Mouse (Mus musculus) intestine, embryonic 15.5 days (tissue): ENCODE data around the gene Dnal1. TPM values are rescaled to one million over a fixed set of nuclear protein-coding genes. Genes with fewer than 3 reads are reported as not detected.
"Not testable (repeated sequence)": the region's sequence is repeated elsewhere in the genome, so short reads cannot be mapped to it uniquely, and the experiment has no call there.

Experiments
- ATAC-seq: fragments of 200-750 bp; cut with Nextera tagmentation; 2 replicates; pipeline ENCODE4 v1.8.0; 2017; ENCODE audit warnings: moderate TSS enrichment, moderate library complexity
- H3K27ac ChIP-seq: fragments of 300-500 bp; sonication (generic); 2 replicates; pipeline ENCODE4 v1.5.1; 2015; ENCODE audit warnings: mild to moderate bottlenecking, inconsistent platforms
- H3K27me3 ChIP-seq: fragments of 300-500 bp; sonication (generic); replicated peaks from 2 replicates; pipeline ENCODE4 v1.6.1; 2015; ENCODE audit warnings: inconsistent platforms
- H3K36me3 ChIP-seq: fragments of 300-500 bp; sonication (generic); 2 replicates; pipeline ENCODE4 v1.6.1; 2015; ENCODE audit warnings: inconsistent platforms
- H3K4me1 ChIP-seq: fragments of 300-500 bp; sonication (generic); replicated peaks from 2 replicates; pipeline ENCODE4 v1.6.1; 2015; ENCODE audit warnings: inconsistent platforms
- H3K4me2 ChIP-seq: fragments of 300-500 bp; sonication (generic); replicated peaks from 2 replicates; pipeline ENCODE4 v1.6.1; 2015; ENCODE audit warnings: mild to moderate bottlenecking, inconsistent platforms
- H3K4me3 ChIP-seq: fragments of 300-500 bp; sonication (generic); replicated peaks from 2 replicates; pipeline ENCODE4 v1.5.1; 2015; ENCODE audit warnings: inconsistent platforms
- H3K9ac ChIP-seq: fragments of 300-500 bp; sonication (generic); 2 replicates; pipeline ENCODE4 v1.6.1; 2015; ENCODE audit warnings: inconsistent platforms
- H3K9me3 ChIP-seq: fragments of 300-500 bp; sonication (generic); 2 replicates; pipeline ENCODE4 v1.6.1; 2016; ENCODE audit warnings: inconsistent platforms
- WGBS: fragments of 180-500 bp; shearing (Covaris S2); methylation state at CpG from one replicate; pipeline ENCODE4 v1.1.7; 2015; 5-methylcytosine and 5-hydroxymethylcytosine counted together
- polyA plus RNA-seq: library from polyadenylated mRNA; unstranded; fragments of >200 nt; fragmentation: Nextera tagmentation; extraction: Ambion mirVana; gene quantifications from 2 replicates; pipeline ENCODE4 v1.2.1, GENCODE M21; 2015

Gene Dnal1
- polyA plus RNA-seq, 1 experiment from 2014 or later, result 3.9 TPM

- Histone ChIP-seq H3K4me3 (no peak overlapping the region; the same call in 1 of the 2 replicates), H3K4me2 (peak overlapping the region; percentile 88), H3K9me3 (no peaks in the 10 kb centered on the region), H3K27ac (no peak overlapping the region), H3K36me3 (no peaks in the 10 kb centered on the region), H3K4me1 (no peaks in the 10 kb centered on the region), H3K9ac (no peak overlapping the region), H3K27me3 (no peaks in the 10 kb centered on the region)
- no peak for ATAC-seq
- 62% methylated on average over 1 of the region's 1 CpGs for WGBS
Observed at GRCm38 (mm10) chr12:84100071-84100470, 14.1 kb upstream of the Dnal1 start.

- ATAC-seq, result peak; percentile 84
- not testable (repeated sequence) for H3K27me3 ChIP-seq, H3K36me3 ChIP-seq, H3K4me1 ChIP-seq, H3K9me3 ChIP-seq
- Histone ChIP-seq H3K4me2 (peak within 1 kb of the TSS; percentile 88), H3K9ac (peak within 1 kb of the TSS; percentile 66), H3K4me3 (peak within 1 kb of the TSS; percentile 59), H3K27ac (peak within 1 kb of the TSS; percentile 60; the same call in 1 of the 2 replicates)
- under 1% methylated on average over 79 of the region's 80 CpGs for WGBS
Observed at GRCm38 (mm10) chr12:84100604-84101492, 13.3 kb upstream of the Dnal1 start, which contains the start of gene Acot6. Gene Acot6 (plus strand): TSS chr12:84100654.

- WGBS, result 55% methylated on average over 2 of the region's 2 CpGs
- Histone ChIP-seq H3K9ac (no peak overlapping the region), H3K27ac (no peak overlapping the region)
Observed at GRCm38 (mm10) chr12:84101493-84101845, 12.7 kb upstream of the Dnal1 start.

GRCm38 (mm10) chr12:84107012-84107411, 7.2 kb upstream of the Dnal1 start:
- H3K36me3 ChIP-seq, result no peaks in the 10 kb centered on the region
- no peak overlapping the region for H3K4me3 ChIP-seq
- 69% methylated on average over 3 of the region's 3 CpGs for WGBS
- no peak for ATAC-seq
- no peak overlapping the region for H3K27ac ChIP-seq
- no peak overlapping the region for H3K4me2 ChIP-seq
- H3K9me3 ChIP-seq, result no peaks in the 10 kb centered on the region
- no peaks in the 10 kb centered on the region for H3K4me1 ChIP-seq
- H3K27me3 ChIP-seq, result no peaks in the 10 kb centered on the region
- H3K9ac ChIP-seq, result no peak overlapping the region

More at GRCm38 (mm10) chr12:84101493-84101845, 12.7 kb upstream of the Dnal1 start:
- H3K9me3 ChIP-seq, result no peaks in the 10 kb centered on the region
- no peaks in the 10 kb centered on the region for H3K4me1 ChIP-seq
- ATAC-seq, result no peak
- peak overlapping the region; percentile 88 for H3K4me2 ChIP-seq
- peak overlapping the region; percentile 59 for H3K4me3 ChIP-seq
- H3K27me3 ChIP-seq, result no peaks in the 10 kb centered on the region
- no peaks in the 10 kb centered on the region for H3K36me3 ChIP-seq

GRCm38 (mm10) chr12:84107692-84108091, 6.5 kb upstream of the Dnal1 start:
- 67% methylated on average over 1 of the region's 1 CpGs for WGBS
- no peak overlapping the region for H3K27ac ChIP-seq
- no peak for ATAC-seq

GRCm38 (mm10) chr12:84109924-84110323, 4.2 kb upstream of the Dnal1 start:
- Histone ChIP-seq H3K9me3 (no peaks in the 10 kb centered on the region), H3K9ac (no peak overlapping the region), H3K27ac (no peak overlapping the region), H3K27me3 (no peaks in the 10 kb centered on the region), H3K4me2 (no peak overlapping the region), H3K36me3 (no peaks in the 10 kb centered on the region), H3K4me1 (peaks cover 3% of the 10 kb centered on the region; the same call in 1 of the 2 replicates), H3K4me3 (no peak overlapping the region)
- no peak for ATAC-seq
- 83% methylated on average over 1 of the region's 1 CpGs for WGBS

More at GRCm38 (mm10) chr12:84107692-84108091, 6.5 kb upstream of the Dnal1 start:
- Histone ChIP-seq H3K9me3 (no peaks in the 10 kb centered on the region), H3K4me1 (no peaks in the 10 kb centered on the region), H3K27me3 (no peaks in the 10 kb centered on the region), H3K4me3 (no peak overlapping the region), H3K4me2 (no peak overlapping the region), H3K36me3 (no peaks in the 10 kb centered on the region), H3K9ac (no peak overlapping the region)

- Histone ChIP-seq H3K4me1 (peaks cover 8% of the 10 kb centered on the region; the same call in 1 of the 2 replicates), H3K9me3 (no peaks in the 10 kb centered on the region), H3K27me3 (no peaks in the 10 kb centered on the region), H3K27ac (no peak overlapping the region), H3K36me3 (no peaks in the 10 kb centered on the region), H3K9ac (no peak overlapping the region), H3K4me2 (no peak overlapping the region), H3K4me3 (no peak overlapping the region)
- 88% methylated on average over 4 of the region's 4 CpGs for WGBS
- ATAC-seq, result no peak
Observed at GRCm38 (mm10) chr12:84110814-84111213, 3.4 kb upstream of the Dnal1 start.

- Histone ChIP-seq H3K9ac (no peak overlapping the region), H3K36me3 (no peaks in the 10 kb centered on the region), H3K4me1 (peaks cover 8% of the 10 kb centered on the region; the same call in 1 of the 2 replicates), H3K4me3 (peak overlapping the region; percentile 85), H3K4me2 (peak overlapping the region; percentile 69), H3K9me3 (no peaks in the 10 kb centered on the region), H3K27me3 (no peaks in the 10 kb centered on the region), H3K27ac (no peak overlapping the region)
- ATAC-seq, result 0 out of 2 replicates have a peak, but pooled peaks have one; percentile 12
- WGBS, result 44% methylated on average over 6 of the region's 6 CpGs
Observed at GRCm38 (mm10) chr12:84113676-84114075, 490 bp upstream of the Dnal1 start.

- Histone ChIP-seq H3K27me3 (no peaks in the 10 kb centered on the region), H3K9me3 (no peaks in the 10 kb centered on the region), H3K4me2 (no peak overlapping the region), H3K36me3 (no peaks in the 10 kb centered on the region), H3K9ac (no peak overlapping the region), H3K4me1 (peaks cover 8% of the 10 kb centered on the region; the same call in 1 of the 2 replicates), H3K27ac (no peak overlapping the region), H3K4me3 (no peak overlapping the region)
- ATAC-seq, result no peak
- WGBS, result 97% methylated on average over 5 of the region's 5 CpGs
Observed at GRCm38 (mm10) chr12:84119584-84119983, 5.4 kb downstream of the Dnal1 start.

GRCm38 (mm10) chr12:84125892-84126291, 11.7 kb downstream of the Dnal1 start:
- no peaks in the 10 kb centered on the region for H3K27me3 ChIP-seq
- H3K4me1 ChIP-seq, result no peaks in the 10 kb centered on the region
- no peaks in the 10 kb centered on the region for H3K9me3 ChIP-seq
- 80% methylated on average over 12 of the region's 12 CpGs for WGBS
- no peaks in the 10 kb centered on the region for H3K36me3 ChIP-seq
- no peak overlapping the region for H3K4me3 ChIP-seq
- H3K9ac ChIP-seq, result no peak overlapping the region
- H3K4me2 ChIP-seq, result no peak overlapping the region
- no peak overlapping the region for H3K27ac ChIP-seq
- ATAC-seq, result no peak

GRCm38 (mm10) chr12:84126899-84127298, 12.7 kb downstream of the Dnal1 start:
- Histone ChIP-seq H3K36me3 (no peaks in the 10 kb centered on the region), H3K27ac (no peak overlapping the region), H3K9me3 (no peaks in the 10 kb centered on the region), H3K9ac (no peak overlapping the region), H3K4me3 (no peak overlapping the region), H3K4me1 (no peaks in the 10 kb centered on the region), H3K4me2 (no peak overlapping the region), H3K27me3 (no peaks in the 10 kb centered on the region)
- no peak for ATAC-seq
- WGBS, result 85% methylated on average over 2 of the region's 2 CpGs

- no peak for ATAC-seq
- H3K27me3 ChIP-seq, result no peaks in the 10 kb centered on the region
- no peak overlapping the region for H3K9ac ChIP-seq
- no peaks in the 10 kb centered on the region for H3K9me3 ChIP-seq
- H3K36me3 ChIP-seq, result peaks cover 2% of the 10 kb centered on the region; the same call in 1 of the 2 replicates
- no peak overlapping the region for H3K4me2 ChIP-seq
- no peak overlapping the region for H3K4me3 ChIP-seq
- WGBS, result 88% methylated on average over 6 of the region's 6 CpGs
- no peaks in the 10 kb centered on the region for H3K4me1 ChIP-seq
- H3K27ac ChIP-seq, result no peak overlapping the region
Observed at GRCm38 (mm10) chr12:84128576-84128975, 14.4 kb downstream of the Dnal1 start.
